Mouse (Mus musculus) liver, adult 2 months (tissue): Measurements from ENCODE around the gene Pspn. TPM values are rescaled to one million over a fixed set of nuclear protein-coding genes. Genes with fewer than 3 reads are reported as not detected.
A peak's percentile ranks its signal among the peaks of the same experiment; 100 is the strongest.

Experiments
- DNase-seq: peaks from one replicate; pipeline ENCODE4 v3.0.0-alpha.2; 2011; ENCODE audit warnings: low read depth, low spot score; ENCODE audit errors: extremely low read depth
- H3K27ac ChIP-seq: fragments of 200-500 bp; replicated peaks from 2 replicates; pipeline ENCODE4 v1.5.1; 2012; ENCODE audit warnings: low read depth, mild to moderate bottlenecking, control low read depth, inconsistent platforms, low read length; ENCODE audit not compliant: insufficient read depth
- H3K27me3 ChIP-seq: fragments of 200-500 bp; 2 replicates; pipeline ENCODE4 v1.6.1; 2012; ENCODE audit warnings: mild to moderate bottlenecking, moderate library complexity, low read length, inconsistent platforms; ENCODE audit not compliant: control insufficient read depth, insufficient read depth
- H3K36me3 ChIP-seq: fragments of 200-500 bp; 2 replicates; pipeline ENCODE4 v1.6.1; 2012; ENCODE audit warnings: low read length, inconsistent platforms; ENCODE audit not compliant: control insufficient read depth, insufficient read depth
- H3K4me1 ChIP-seq: fragments of 200-500 bp; 2 replicates; pipeline ENCODE4 v1.6.1; 2011; ENCODE audit warnings: low read length; ENCODE audit not compliant: control insufficient read depth, insufficient read depth
- H3K4me3 ChIP-seq: fragments of 200-500 bp; 2 replicates; pipeline ENCODE4 v1.5.1; 2011; ENCODE audit warnings: low read depth, mild to moderate bottlenecking, control low read depth, low read length, moderate library complexity; ENCODE audit not compliant: insufficient read depth
- H3K79me2 ChIP-seq: fragments of 200-500 bp; 2 replicates; pipeline ENCODE4 v1.6.1; 2012; ENCODE audit warnings: inconsistent platforms, mild to moderate bottlenecking, low read length, moderate library complexity; ENCODE audit not compliant: control insufficient read depth, insufficient read depth
- H3K9ac ChIP-seq: fragments of 200-500 bp; 2 replicates; pipeline ENCODE4 v1.6.1; 2012; ENCODE audit warnings: low read depth, mild to moderate bottlenecking, control low read depth, inconsistent platforms, low read length
- CTCF ChIP-seq: fragments of 200-500 bp; IDR thresholded peaks from 2 replicates; pipeline ENCODE4 v1.5.1; 2011; ENCODE audit warnings: low read depth, low read length, control low read depth
- POLR2A ChIP-seq: fragments of 200-500 bp; IDR thresholded peaks from 2 replicates; pipeline ENCODE4 v1.6.1; 2011; ENCODE audit warnings: low read length, control low read depth; ENCODE audit not compliant: insufficient read depth; ENCODE audit errors: extremely low read depth
- WGBS: fragments of 180-500 bp; shearing (Covaris S2); methylation state at CpG from one replicate; pipeline ENCODE4 v1.1.7; 2018; 5-methylcytosine and 5-hydroxymethylcytosine counted together
- polyA plus RNA-seq: library from polyadenylated mRNA; depleted of rRNA; stranded (reverse); fragments of >200 nt; gene quantifications from 2 replicates; pipeline ENCODE4 v1.2.3, GENCODE M21; 2012
- total RNA-seq: library from RNA; depleted of rRNA; stranded (reverse); fragments of >200 nt; gene quantifications from 2 replicates; pipeline ENCODE4 v1.2.3, GENCODE M21; 2014

Gene Pspn
- total and polyA plus RNA-seq, 2 experiments: not detected

- DNase-seq: no peak
- TF ChIP-seq POLR2A (no peak), CTCF (no peak)
- no peaks in the 10 kb centered on the region for H3K79me2 ChIP-seq
- H3K4me1 ChIP-seq: no peaks in the 10 kb centered on the region
- H3K27me3 ChIP-seq: no peaks in the 10 kb centered on the region
- 62% methylated on average over 3 of the region's 3 CpGs for WGBS
- H3K27ac ChIP-seq: no peak overlapping the region
- no peak overlapping the region for H3K4me3 ChIP-seq
- no peaks in the 10 kb centered on the region for H3K36me3 ChIP-seq
- no peak overlapping the region for H3K9ac ChIP-seq
Measured at GRCm38 (mm10) chr17:56969321-56969720, 30.5 kb downstream of the Pspn start.

DNA sequence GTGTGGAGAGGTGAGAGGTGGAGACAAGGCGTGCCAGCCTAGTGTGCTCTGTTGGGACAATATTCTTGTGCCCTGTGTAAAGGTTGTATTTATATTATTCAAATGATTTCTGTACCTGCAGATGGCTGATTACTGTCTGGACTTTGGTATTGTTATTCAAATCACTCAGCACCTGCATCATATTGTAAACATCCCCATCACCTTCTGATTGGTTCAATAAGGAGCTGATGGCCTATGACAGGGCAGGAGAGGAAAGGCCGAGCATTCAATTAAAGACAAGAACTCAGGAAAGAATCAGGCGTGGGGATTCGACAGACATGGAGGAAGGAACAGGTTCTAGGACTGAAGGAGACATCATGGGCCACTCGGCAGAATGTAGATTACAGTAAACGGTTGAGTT lies 36.2 kb downstream of the Pspn start:
- 83% methylated on average over 6 of the region's 6 CpGs for WGBS
- TF ChIP-seq POLR2A (no peak), CTCF (no peak)

GRCm38 (mm10) chr17:56962642-56963405 lies 37.0 kb downstream of the Pspn start:
- TF ChIP-seq POLR2A (no peak), CTCF (no peak)
- DNase-seq: no peak
- H3K36me3 ChIP-seq: no peaks in the 10 kb centered on the region
- no peak overlapping the region for H3K27ac ChIP-seq
- H3K4me3 ChIP-seq: no peak overlapping the region
- no peaks in the 10 kb centered on the region for H3K79me2 ChIP-seq
- no peaks in the 10 kb centered on the region for H3K27me3 ChIP-seq
- H3K4me1 ChIP-seq: no peaks in the 10 kb centered on the region
- H3K9ac ChIP-seq: no peak overlapping the region
- 87% methylated on average over 5 of the region's 5 CpGs for WGBS

More for the DNA sequence above, 36.2 kb downstream of the Pspn start:
- no peaks in the 10 kb centered on the region for H3K79me2 ChIP-seq
- no peak overlapping the region for H3K9ac ChIP-seq
- no peak overlapping the region for H3K4me3 ChIP-seq
- no peaks in the 10 kb centered on the region for H3K4me1 ChIP-seq
- H3K36me3 ChIP-seq: no peaks in the 10 kb centered on the region
- DNase-seq: no peak
- H3K27me3 ChIP-seq: no peaks in the 10 kb centered on the region
- no peak overlapping the region for H3K27ac ChIP-seq

DNA sequence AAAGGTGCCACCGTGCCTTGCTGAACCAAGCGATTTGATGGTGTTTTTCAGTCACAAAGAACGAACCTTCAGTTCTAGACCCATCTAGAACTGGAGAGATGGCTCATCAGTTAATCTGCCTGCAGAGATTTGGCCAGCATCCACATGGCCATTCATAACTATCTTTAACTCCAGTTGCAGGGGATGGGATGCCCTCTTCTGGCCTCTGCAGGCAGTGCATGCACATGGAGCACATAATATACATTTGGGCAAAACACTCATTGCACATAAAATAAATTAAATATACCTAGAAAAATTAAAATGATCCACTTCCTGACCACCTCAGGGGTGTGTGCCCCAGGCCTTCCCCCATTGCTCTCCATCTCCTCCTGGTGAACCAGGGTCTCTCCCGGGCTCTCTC lies 37.9 kb downstream of the Pspn start:
- Histone ChIP-seq H3K4me3 (no peak overlapping the region), H3K27ac (no peak overlapping the region), H3K79me2 (no peaks in the 10 kb centered on the region), H3K36me3 (no peaks in the 10 kb centered on the region), H3K27me3 (no peaks in the 10 kb centered on the region), H3K9ac (no peak overlapping the region), H3K4me1 (no peaks in the 10 kb centered on the region)
- TF ChIP-seq POLR2A (no peak), CTCF (no peak)
- WGBS: 88% methylated on average over 4 of the region's 4 CpGs
- no peak for DNase-seq

- DNase-seq: no peak
- Histone ChIP-seq H3K27ac (no peak overlapping the region), H3K27me3 (no peaks in the 10 kb centered on the region), H3K79me2 (no peaks in the 10 kb centered on the region), H3K4me1 (no peaks in the 10 kb centered on the region), H3K36me3 (no peaks in the 10 kb centered on the region), H3K4me3 (no peak overlapping the region), H3K9ac (no peak overlapping the region)
- WGBS: 76% methylated on average over 4 of the region's 4 CpGs
- TF ChIP-seq CTCF (no peak), POLR2A (no peak)
Measured at GRCm38 (mm10) chr17:56958667-56959066, 41.2 kb downstream of the Pspn start.

DNA sequence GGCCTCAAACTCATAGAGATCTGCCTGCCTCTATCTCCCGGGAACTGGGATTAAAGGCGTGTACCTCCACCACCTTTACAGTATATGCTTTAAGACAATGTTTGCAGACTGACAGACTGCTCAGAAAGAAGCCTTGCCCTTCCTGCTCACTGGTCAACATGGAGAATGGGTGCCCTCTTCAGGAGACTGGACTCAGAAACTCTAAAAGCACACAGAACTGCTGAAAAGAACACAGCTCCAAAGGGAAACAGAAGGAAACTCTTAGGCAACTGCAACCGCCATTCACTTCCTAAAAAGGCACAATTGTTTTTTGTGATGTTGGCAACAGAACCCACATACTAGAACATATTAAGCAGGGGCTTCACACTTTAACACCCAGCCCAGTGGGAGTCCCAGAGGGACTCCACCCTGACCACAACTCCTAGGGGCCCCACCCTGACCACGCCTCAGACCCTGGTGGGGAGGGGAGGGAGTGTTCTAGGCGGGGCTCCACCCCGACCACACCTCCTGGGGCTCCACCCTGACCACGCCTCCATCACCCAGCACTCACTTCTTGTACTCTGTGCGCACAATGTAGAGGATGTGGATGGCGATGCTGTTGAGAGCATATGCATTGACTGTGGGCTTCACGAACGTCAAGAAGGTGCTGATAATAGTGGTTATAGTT lies 41.9 kb downstream of the Pspn start:
- WGBS: 34% methylated on average over 11 of the region's 11 CpGs
- H3K27ac ChIP-seq: no peak overlapping the region

More for the DNA sequence above, 41.9 kb downstream of the Pspn start:
- TF ChIP-seq POLR2A: no peak
- TF ChIP-seq CTCF: no peak
- Histone ChIP-seq H3K36me3 (no peaks in the 10 kb centered on the region), H3K9ac (no peak overlapping the region), H3K27me3 (no peaks in the 10 kb centered on the region), H3K4me1 (no peaks in the 10 kb centered on the region), H3K79me2 (no peaks in the 10 kb centered on the region), H3K4me3 (no peak overlapping the region)
- peak; percentile 10 for DNase-seq
